Mouse (Mus musculus) fat pad, adult 2 months (tissue): ENCODE data around the gene Traf5.

Experiments
- DNase-seq: peaks from one replicate; pipeline ENCODE4 v3.0.0-alpha.2; 2011; ENCODE audit warnings: low read depth, low spot score; ENCODE audit errors: extremely low read depth

The Traf5 gene

DNA sequence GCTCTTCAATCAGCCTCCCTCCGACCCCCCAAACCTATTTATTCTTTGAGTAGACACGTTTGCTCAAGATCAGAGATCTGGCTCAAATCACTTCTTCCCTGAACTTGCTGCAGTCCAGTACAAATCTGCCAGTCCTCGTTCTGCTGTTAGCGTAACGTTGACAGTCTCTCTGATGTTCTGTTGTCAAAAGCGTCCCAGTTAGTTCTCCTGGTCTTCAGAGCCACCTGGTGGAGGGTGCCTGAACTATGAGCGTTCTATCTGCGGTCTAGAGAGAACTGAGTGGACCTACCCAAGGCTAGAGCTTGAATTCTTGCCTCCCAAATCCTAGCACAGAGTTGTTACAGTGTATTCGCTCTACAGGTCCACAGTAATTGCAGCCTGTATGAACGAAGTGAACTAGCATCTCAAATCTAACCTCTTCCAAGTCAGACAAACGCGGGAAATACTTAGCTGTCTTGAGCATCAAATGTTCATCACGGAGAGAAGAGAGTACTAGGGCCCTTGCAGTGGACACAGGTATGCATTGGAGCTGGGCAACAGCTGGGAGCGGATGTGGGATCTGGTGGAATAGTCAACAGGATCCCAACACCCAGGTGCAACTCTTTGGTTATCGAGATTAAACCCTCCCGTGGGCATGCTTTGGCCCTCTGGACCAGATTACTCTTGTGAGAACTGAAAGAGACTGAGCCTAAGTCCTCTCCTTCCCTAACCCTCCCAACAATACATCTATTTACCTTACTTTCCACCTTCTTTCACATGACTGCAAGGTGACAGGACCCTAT is 711 bp upstream of the Traf5 start:
- no peak for DNase-seq

DNA sequence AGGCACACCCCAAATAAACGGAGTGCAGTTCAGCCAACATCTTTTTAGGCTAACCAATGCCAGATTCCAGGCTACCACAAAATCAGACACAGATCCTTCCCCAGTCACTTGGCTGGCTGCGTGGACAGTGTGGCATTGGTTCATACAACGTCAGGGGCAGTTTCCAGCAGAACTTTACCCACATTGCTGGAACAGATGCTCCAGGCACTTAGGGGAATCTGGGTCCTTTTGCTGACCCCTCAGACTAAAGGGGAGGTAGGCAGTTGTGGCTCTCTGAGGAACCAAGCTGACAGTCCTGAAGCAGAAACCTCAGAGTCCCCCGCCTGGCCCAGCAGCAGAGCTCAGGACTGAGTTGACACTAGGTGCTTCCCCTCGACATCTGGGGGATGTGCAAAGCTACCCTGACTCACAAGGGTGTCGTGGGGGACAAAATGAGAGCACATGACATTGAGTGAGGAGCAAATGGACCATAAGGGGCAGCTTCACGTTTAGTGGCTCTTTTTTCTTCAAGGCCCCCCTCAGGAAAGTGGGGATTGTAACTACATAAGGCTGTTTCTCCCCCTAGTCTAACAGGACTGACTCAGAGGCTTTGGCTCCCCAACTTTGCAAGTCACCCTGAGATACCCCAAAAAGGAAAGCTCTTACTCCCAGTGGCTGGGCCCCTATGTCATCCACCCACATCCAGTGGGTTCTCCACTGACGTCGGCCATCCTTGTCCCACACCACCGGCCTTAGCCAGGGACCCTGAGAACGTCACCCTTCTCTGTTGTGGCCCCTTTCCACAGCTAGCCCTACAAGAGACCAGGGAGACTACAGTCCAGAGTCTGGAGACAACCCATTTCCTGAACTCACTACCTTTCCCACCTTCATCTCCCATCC is 1.4 kb downstream of the Traf5 start:
- no peak for DNase-seq

DNA sequence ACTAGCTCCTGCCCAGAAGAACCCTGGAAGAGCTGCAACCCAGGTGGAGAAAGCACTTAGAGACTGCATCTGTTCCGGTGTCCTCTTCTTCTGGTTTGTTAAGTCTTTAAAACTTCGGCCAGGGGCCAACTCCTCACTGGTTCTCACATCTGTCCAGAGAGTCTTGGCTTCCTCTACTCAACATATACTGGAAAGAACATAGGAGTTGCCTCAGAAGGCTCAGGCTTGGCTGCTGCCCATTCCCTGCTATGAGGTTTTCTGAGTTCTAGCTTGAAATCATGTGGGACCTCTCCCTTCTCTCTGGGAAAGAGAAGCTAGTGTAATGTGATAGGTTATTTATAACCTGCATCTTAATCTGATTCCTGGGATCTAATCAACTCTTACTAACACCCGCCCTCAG is 2.1 kb downstream of the Traf5 start:
- no peak for DNase-seq

DNA sequence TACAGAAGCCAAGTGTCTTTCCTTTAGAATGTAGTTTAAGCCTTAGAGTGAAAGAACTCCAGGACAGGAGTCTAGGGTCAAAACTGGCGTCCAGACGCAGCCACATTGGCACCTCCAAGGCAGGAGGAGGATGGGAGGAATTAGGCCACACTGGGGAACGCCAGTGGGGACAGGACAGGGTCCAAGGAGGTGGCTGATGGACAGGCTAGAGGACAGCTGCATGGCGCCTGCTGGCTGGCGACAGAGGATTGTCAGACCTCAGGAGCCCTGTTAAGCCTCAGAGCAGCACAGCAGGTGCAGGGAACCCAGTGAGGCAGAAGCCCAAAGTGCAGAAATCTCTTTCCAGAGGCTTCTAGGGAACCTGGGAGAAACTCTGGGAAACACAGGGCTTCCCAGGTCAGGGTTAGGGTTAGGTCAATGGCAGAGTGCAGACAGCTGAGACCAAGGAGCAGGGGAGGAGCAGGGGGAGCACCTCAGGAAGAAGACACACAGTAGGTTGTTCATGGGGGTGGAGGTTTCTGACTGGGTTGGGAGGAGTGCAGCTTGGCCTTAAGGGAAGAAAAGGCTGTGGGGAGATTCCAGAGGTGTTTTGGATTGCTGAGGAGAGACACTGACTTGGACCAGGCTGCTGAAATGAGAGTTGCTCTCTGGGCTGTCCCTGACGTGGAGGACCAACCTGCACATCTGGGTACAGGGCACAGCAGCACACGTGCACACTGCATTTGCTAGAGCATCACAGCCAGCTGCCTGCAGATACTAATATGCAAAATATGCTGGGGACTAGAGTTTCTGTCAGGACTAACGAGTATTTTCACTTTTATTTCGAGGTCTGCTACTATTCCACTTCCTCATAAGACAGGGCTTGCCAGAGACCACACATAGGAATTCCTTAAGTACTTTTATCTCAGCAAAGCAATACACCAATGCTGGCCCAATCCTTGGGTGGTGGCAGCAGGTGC is 2.9 kb downstream of the Traf5 start:
- DNase-seq: no peak

DNA sequence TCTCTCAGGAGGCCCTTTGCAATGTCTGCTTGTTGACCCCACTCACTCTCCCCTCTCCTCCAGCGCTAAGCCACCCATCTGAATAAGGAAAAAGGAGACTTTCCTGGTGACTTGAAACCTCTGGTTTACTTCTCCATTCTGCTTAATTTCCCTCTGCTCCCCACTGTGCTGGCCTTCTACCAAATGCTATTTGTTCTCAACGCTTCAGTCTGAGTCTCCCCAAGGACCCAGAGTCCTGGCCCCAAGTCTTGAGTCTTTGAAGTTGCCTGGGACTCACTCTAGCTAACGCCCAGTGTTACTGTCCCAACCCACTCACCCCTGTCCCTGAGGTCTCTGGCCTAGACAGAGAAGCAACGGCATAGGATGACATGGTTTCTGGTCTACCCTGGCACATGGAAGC is 4.3 kb downstream of the Traf5 start:
- DNase-seq: no peak

DNA sequence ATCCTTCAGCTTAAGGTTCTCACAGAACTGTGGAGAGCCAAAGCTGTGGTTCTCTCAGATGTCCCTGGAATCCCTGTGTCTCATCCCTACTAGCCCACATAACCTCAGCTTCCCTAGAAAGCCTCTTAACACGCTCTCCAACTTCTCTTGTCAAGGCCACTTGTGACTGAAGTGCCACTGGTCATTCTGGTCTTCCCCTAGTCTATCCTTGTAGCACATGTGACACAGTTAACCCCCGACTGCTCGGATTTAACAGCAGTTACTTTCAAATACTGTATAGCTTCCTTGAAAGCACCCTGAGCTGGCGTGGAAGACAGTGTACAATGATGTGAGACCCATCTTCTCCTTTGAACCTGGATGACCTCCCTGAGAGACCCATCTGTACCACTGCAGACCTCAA is 5.3 kb downstream of the Traf5 start:
- DNase-seq: no peak

DNA sequence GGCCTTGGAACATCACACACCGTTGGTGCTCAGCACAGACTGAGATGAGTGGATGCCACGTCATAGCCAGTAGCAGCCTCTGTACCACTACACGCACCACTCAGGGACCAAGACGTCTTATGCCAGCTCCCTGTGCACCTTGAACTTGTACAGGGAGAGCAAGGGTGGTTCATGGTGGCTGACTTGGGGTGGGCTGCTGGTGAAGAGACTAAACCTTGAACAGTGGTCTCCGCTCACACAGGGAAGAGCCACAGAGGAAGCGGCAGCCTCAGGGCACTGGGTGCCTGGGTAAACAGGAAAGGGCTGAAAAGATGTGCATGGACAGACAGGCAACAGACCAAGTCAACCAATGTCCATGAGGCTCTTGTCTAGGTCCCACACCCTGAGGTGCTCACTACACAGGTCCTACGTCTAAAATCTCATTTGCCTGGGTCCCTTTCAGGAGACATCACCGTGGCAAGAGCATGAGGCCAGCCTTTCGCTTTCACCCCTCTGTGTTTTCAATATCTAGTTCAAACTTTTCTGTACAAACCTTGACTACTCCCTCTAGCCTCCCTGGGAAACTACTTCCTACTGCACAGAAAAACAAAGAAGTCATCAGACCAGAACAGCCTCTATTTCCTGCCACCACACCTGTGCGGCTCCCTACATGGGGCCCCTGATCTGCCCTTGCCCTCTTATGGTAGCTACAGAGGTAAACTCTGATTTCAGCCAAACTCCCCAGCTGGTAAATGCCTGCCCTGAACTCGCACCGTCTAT is 5.9 kb downstream of the Traf5 start:
- no peak for DNase-seq

DNA sequence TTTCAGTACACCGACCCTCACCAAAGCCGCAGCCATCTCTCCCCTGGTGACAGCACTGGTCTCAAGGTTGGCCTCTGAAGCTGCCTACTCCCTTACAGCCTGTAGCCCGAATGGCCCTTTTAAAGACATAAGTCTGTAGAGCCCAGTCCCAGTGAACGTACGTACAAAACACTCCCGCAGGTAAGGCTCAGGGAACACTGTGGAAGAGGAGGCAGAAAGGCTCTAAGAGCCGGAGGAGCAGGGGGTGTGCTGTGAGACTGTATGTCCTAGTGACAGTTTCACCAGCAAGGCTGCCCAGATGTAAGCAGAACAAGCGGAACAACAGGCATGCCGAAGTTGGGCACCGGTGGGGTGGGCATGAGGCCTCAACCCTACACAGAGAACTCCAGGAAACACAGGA is 7.1 kb downstream of the Traf5 start:
- DNase-seq: no peak

DNA sequence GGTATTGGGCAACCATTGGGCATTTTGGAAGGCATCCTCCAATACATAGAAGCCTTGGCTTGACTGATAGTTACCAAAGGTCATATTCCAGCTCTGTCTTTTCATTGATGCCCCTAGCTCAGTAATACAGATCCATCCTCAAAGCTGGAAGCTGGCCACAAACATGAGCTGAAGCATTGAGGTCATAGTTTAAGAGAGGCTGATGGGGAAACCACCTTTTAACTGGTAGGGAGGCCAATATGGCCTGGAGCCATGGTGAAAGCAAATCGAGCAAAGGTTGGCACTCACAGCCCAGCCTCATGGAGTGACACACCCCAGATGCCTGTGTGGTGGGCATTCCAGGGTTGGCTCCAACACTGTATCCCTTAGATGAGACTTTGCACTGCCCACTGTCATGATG is 9.7 kb downstream of the Traf5 start:
- no peak for DNase-seq

DNA sequence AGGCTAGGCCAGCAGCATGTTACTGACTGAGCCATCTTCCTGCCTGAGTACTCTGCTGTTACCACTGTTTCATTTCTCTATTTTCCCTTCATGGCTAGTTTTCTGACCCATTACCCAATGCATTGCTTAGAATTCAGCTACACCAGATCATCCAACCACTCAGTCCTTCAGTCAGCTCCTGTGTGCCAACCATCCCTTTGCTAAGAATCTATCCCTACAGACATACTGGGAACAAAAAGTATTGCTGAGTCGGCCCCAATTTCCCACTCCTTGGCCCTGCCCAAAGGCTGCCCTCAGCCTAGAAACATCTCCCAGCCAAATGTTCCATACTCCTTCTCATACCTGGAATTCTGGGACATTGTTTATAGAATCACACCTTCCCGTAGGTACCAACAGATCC is 11.2 kb downstream of the Traf5 start:
- no peak for DNase-seq

DNA sequence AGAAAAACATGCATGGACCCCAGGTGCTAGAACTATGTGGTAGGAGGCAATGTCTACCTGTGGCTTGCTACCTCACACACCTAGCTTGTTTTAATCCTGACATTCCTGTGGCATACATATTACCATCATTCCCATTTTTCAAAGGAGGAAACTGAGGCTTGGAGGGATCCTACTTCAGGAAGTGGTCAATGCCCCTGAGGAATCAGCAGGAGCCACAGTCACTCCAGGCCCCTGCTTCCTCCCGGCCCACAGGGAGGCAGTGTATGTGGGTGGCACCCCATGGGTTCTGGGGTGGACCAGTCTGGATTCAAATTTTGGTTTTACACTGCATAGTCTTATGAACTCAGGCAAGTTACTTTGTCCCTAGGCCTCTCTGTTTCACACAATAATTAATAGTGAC is 13.2 kb downstream of the Traf5 start:
- DNase-seq: no peak

DNA sequence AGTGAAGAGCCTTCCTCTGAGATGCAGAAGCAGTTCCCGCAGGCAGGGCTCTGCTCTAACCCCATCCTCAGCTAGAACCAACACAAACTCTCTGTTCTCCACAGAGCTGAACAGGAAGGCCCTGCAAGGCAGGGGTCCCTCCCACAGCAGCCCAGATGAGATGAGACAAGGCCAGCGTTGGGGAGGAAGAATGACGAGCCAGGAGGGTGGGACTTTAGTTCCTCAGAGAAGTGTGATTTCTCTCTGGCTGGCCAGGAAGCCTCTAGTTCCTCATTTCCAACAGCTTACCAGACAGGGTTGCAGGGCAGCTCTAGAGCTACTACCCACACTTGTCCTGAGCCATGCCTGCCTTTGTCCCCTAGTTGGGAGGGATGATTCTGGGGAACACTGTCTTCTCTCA is 14.0 kb downstream of the Traf5 start:
- DNase-seq: no peak

DNA sequence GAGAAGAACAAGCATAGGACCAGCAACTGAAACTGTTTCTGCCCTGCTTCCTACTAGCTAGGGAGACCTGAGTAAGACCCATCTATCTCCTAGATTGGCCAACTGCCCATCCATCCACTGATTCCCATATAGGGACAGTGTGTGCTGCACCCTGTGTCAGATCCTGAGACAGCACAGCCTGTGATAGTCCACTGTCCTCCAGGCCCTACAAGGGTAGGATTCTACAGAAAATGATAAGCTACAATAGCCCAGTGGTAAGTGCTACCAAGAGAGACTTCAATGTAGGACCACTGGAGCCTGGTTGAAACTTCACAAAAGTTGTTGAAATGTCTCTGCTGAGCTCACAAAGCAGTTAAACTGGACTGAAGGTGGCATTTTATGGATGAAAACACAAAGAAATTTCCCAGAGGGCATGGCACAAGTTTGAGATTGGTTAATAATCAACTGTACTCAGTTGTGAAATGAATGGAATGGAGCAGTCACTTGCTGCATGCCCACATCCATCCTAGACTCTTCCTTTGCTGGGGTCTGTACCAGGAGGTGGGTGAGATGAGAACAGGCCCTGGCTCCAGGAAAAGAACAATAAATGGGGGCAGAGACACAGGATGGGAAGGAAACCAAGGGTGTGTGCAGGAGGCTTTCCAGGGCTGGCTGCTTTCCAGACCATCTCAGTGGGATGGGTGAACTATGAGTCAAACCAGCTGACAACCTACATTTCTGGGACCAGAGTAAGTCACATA is 15.4 kb downstream of the Traf5 start:
- DNase-seq: no peak

DNA sequence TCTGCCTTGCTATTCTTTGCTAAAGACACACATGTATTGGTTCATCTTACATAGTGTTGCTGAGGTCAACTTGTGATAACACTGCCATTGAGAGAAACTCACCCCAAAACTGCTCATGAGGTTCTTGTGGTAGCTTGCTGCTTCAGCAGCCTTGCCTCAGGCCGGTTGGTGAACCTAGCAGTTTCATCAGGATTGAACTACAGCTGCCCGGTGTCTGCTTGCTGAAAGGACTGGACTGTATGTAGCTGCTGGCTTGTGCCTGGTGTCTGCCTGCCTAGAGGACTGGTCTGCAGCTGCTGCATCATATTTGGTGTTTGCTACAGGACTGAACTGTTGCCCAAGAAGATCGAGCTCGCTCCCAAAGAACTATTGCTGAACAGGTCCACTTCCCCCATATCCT is 16.3 kb downstream of the Traf5 start:
- no peak for DNase-seq

DNA sequence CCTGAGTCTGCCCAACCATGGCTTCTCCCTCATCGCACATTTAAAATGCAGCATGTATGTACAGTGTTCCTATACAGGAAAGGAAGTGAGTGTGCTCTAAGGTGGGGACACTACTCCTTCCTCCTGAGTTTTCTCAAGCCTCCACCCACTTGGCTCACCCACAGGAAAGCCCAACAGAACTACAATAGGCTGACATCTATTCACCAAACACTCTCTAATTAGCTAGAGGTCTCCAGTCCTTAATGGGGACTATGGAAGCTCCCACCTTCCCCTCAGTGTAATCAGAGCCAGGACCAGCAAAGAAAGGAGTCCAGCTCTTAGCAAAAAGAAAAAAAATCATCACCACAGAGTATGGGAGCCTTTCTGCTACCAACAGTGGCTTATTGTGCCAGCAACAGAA is 17.5 kb downstream of the Traf5 start:
- DNase-seq: no peak

DNA sequence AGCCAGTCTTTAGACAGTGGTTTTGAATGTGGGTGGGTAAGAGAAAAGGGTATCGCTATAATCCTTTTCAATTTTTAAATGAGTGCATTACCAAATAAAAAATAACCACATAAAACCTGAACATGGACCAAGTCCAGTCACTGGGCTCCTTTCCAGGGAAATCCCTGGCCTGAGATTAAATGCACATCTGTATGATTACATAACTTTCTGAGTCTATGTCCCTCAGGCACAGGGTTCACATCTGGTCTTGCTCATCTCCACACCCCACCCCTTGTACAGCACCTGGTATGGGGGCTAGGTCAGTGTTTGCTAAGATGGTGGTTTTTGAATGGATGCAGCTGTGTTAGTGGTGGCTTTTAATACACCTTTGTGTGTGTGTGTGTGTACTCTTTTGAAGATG is 19.9 kb downstream of the Traf5 start:
- no peak for DNase-seq

DNA sequence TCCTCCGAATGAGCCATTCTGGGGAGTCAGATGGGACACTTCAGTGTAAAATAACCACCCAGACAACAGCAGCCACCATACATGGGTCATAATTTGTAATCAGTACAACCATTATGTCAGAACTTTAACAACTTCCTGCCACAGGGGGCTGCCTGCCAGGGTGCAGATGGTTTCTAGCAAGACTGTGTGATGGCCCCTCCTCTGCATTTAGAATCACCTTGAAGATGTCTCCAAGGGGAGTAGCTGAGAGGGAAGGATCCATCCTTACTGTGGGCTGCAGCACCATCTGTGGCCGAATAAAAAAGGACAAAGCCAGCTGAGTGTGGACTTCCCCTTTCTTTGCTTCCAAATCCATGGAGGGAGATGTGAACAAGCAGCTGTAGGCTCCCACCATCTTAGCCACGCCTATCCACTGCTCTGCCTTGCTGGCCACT is 21.7 kb downstream of the Traf5 start:
- DNase-seq: no peak

DNA sequence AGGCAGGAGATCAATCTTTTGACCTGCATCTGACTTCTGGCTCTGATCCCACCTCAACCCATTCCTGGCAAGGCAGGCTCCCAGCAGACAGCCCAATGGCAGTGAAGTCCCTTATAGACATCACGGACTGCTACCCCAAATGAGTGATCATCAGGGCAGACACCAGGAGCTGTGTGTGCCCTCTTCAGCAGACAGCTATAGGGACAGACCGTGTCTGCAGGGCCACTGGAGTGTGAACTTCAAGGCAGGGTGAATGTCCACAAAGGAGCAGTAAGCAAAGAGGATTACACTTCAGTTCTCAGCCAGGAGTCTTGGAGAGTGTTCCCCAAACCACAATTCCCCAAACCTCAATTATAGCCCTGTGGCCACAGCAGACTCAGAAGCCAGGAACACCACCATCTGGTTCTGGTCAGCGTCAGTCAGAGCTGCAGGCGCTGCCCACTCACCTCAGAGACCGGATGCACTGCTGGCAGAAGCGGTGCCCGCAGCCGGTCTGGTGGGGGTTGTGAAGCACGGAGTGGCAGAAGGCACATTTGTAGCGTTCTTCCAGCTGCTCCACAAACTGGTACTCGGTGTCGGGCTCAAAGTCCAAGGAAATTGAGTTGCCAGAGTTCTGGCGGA is 22.3 kb downstream of the Traf5 start:
- DNase-seq: no peak

DNA sequence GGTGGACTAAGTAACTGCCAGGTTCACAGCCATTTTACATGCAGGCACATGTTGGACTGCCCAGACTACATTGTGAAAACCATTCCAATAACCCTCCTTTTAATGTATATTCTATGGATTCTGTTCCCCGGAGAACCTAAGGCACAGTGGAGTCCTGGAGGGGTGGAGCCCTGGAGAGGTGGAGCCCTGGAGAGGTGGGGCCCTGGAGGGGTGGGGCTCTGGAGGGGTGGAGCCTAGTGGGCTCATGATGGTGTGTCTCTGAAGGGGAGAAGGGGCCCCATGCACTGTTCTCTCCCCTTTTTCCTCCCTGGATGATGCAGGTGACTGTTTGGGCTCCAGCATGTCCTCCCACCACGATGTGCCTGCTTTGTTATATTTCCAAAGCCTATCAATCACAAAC is 24.2 kb downstream of the Traf5 start:
- no peak for DNase-seq
